Mouse (Mus musculus): ENCODE results near the gene Nme2. TPM values are rescaled to one million over a fixed set of nuclear protein-coding genes. Genes with fewer than 3 reads are reported as not detected.

Gene Nme2
- total RNA-seq, 2 experiments from 2014 or later, result 65.5 to 77.6 TPM

Other genes starting within 250 kb of the Nme2 start
- 10 to 100 TPM; 24.8 to 26.1 TPM for gene Utp18, start 70.5 kb downstream of the Nme2 start, total RNA-seq (2021)
- gene Mbtd1, start 70.4 kb downstream of the Nme2 start, total RNA-seq (2021), result 10 to 100 TPM; 28.4 to 38.7 TPM
- 100 to 1,000 TPM; 105 to 113 TPM for gene Gm20390, start 12.0 kb upstream of the Nme2 start, total RNA-seq (2021)
- gene Nme1, start 12.3 kb upstream of the Nme2 start, total RNA-seq (2021), result 100 to 1,000 TPM; 108 to 123 TPM
- 100 to 1,000 TPM; 267 to 275 TPM for gene Spag9, start 39.8 kb upstream of the Nme2 start, total RNA-seq (2021)

Measured in left cerebral cortex, adult 18-20 months (tissue).